Mouse (Mus musculus) myocyte (in vitro differentiated cells): ENCODE data around the gene Bin2. TPM values are rescaled to one million over a fixed set of nuclear protein-coding genes. Genes with fewer than 3 reads are reported as not detected.
A peak's percentile ranks its signal among the peaks of the same experiment; 100 is the strongest.

ENCODE experiments used
- H3K27me3 ChIP-seq: one replicate; pipeline ENCODE4 v1.6.1; 2011; ENCODE audit not compliant: control insufficient read depth, insufficient read depth, insufficient read length
- H3K36me3 ChIP-seq: one replicate; pipeline ENCODE4 v1.6.1; 2011; ENCODE audit not compliant: control insufficient read depth, insufficient read depth
- H3K4me2 ChIP-seq: one replicate; pipeline ENCODE4 v1.6.1; 2011; ENCODE audit warnings: low read depth, control low read depth
- H3K4me3 ChIP-seq: one replicate; pipeline ENCODE4 v1.5.1; 2011; ENCODE audit warnings: mild to moderate bottlenecking, control low read depth, moderate library complexity
- H3K79me2 ChIP-seq: one replicate; pipeline ENCODE4 v1.6.1; 2011; ENCODE audit not compliant: control insufficient read depth, insufficient read depth
- H3ac ChIP-seq: one replicate; pipeline ENCODE4 v1.6.1; 2011; ENCODE audit not compliant: control insufficient read depth, insufficient read length
- CEBPB ChIP-seq: IDR thresholded peaks from 2 replicates; pipeline ENCODE4 v1.6.1; 2011; ENCODE audit warnings: mild to moderate bottlenecking, moderate library complexity; ENCODE audit not compliant: poor library complexity, insufficient read depth, severe bottlenecking
- E2F4 ChIP-seq: IDR thresholded peaks from one replicate; pipeline ENCODE4 v1.6.1; 2011; ENCODE audit warnings: mild to moderate bottlenecking, control low read depth, moderate library complexity; ENCODE audit not compliant: insufficient read depth
- MAX ChIP-seq: IDR thresholded peaks from one replicate; pipeline ENCODE4 v1.6.1; 2011; ENCODE audit warnings: low read depth, mild to moderate bottlenecking, control low read depth
- MYOD1 ChIP-seq, 3 experiments: IDR thresholded peaks; one replicate each; pipeline ENCODE4 v1.6.1; 2011; ENCODE audit warnings: control low read depth in 2 of 3, low read depth in 2 of 3, mild to moderate bottlenecking in 2 of 3, moderate library complexity in 1 of 3; ENCODE audit not compliant: insufficient read length in 2 of 3, control insufficient read depth in 1 of 3
- MYOG ChIP-seq, 3 experiments: IDR thresholded peaks; one replicate each; pipeline ENCODE4 v1.6.1; 2011; ENCODE audit warnings: control low read depth in 2 of 3, low read depth in 2 of 3, mild to moderate bottlenecking in 2 of 3; ENCODE audit not compliant: insufficient read length in 2 of 3, control insufficient read depth in 1 of 3, insufficient read depth in 1 of 3
- POLR2A ChIP-seq: IDR thresholded peaks from one replicate; pipeline ENCODE4 v1.6.1; 2011; ENCODE audit warnings: low read depth, mild to moderate bottlenecking, control low read depth, moderate library complexity; ENCODE audit not compliant: insufficient read length
- POLR2AphosphoS2 ChIP-seq: IDR thresholded peaks from one replicate; pipeline ENCODE4 v1.6.1; 2011; ENCODE audit warnings: low read depth, control low read depth; ENCODE audit not compliant: insufficient read length
- REST ChIP-seq: IDR thresholded peaks from one replicate; pipeline ENCODE4 v1.6.1; 2011; ENCODE audit warnings: mild to moderate bottlenecking, control low read depth, moderate library complexity; ENCODE audit not compliant: insufficient read depth, insufficient read length
- SRF ChIP-seq: IDR thresholded peaks from one replicate; pipeline ENCODE4 v1.6.1; 2011; ENCODE audit warnings: low read depth; ENCODE audit not compliant: control insufficient read depth, insufficient read length
- TCF12 ChIP-seq: IDR thresholded peaks from one replicate; pipeline ENCODE4 v1.6.1; 2011; ENCODE audit warnings: mild to moderate bottlenecking, control low read depth; ENCODE audit not compliant: poor library complexity, insufficient read depth, severe bottlenecking
- TCF3 ChIP-seq: IDR thresholded peaks from one replicate; pipeline ENCODE4 v1.6.1; 2011; ENCODE audit warnings: low read depth, control low read depth; ENCODE audit not compliant: insufficient read length
- USF1 ChIP-seq: IDR thresholded peaks from one replicate; pipeline ENCODE4 v1.6.1; 2011; ENCODE audit warnings: low read depth, mild to moderate bottlenecking, control low read depth, moderate library complexity
- polyA plus RNA-seq: library from polyadenylated mRNA; unstranded; fragments of >200 nt; fragmentation: generic; extraction: Trizol; gene quantifications from one replicate; pipeline ENCODE4 v1.2.1, GENCODE M21; 2012; ENCODE audit warnings: missing spikeins

Bin2 gene
- polyA plus RNA-seq, 1 experiment = not detected

DNA sequence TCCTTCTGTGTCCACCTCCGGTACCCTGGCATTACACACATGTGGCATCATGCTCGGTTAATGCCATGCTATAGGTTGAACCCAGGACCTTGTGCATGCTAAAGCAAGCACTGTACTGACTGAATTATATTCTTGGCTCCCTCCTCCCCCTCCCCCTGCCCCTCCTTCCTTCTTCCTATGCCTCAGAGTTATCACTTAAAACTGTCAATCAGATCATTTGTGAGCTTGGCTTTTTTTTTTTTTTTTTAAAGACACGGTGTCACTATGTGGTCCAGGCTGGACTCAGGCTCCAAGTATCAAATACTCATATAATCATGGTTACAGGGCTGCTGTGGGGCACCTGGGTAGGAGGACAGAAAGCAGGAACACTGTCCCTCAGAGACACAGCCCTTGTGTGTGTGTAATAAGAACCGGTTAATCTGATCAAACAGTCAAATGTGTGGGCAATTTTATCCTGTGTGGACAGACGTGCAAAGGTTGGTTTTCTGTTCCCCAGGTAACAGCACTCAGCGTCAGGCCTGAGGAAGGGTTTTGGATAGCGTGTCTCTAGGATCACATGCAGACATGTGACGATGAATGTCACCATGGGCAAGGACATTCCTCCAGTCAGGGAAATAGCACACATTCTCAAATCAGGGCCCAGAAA, 39.2 kb upstream of the Bin2 start:
- H3K36me3 ChIP-seq = no peaks in the 10 kb centered on the region
- TF ChIP-seq MAX (no peak), POLR2AphosphoS2 (no peak), CEBPB (no peak), SRF (no peak), E2F4 (no peak)

DNA sequence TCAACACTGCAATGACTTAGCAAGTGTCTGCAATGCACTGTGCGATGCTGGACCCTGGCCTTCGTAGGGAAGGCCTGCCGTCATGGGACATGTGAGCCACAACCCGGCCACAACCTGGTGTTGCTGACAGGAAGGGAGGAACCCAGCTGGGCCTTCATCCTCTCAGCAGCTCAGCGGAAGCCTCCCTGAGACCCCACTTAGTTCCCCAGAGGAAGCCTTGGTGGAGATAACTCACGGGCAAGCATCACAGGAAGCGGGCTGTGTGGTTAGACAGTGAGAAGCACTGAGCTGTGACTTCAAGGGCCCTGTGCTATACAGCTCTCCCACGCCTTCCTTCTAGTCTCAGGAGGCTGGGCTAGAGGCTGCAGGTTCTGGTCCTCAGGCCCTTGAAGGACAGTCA, 36.9 kb upstream of the Bin2 start:
- Histone ChIP-seq H3K27me3 (no peaks in the 10 kb centered on the region), H3K36me3 (no peaks in the 10 kb centered on the region), H3ac (no peak overlapping the region), H3K79me2 (no peaks in the 10 kb centered on the region), H3K4me2 (peak overlapping the region; percentile 8), H3K4me3 (no peak overlapping the region)
- TF ChIP-seq MYOD1 (IDR thresholded peaks at IDR 0.05; ENCODE audit: control insufficient read depth in 1 of 3, insufficient read length in 2 of 3, low read depth in 2 of 3) = peak in 1 of 3 experiments; percentile 10
- no peak for TF ChIP-seq E2F4
- peak; percentile 14 for TF ChIP-seq POLR2A
- TF ChIP-seq TCF12 = no peak
- peak in 1 of 3 experiments; percentile 19 for TF ChIP-seq MYOG (IDR thresholded peaks at IDR 0.05; ENCODE audit: control insufficient read depth in 1 of 3, insufficient read depth in 1 of 3, insufficient read length in 2 of 3, low read depth in 2 of 3)
- TF ChIP-seq SRF = no peak
- no peak for TF ChIP-seq POLR2AphosphoS2
- no peak for TF ChIP-seq CEBPB
- no peak for TF ChIP-seq TCF3
- no peak for TF ChIP-seq REST

More for the DNA sequence above, 39.2 kb upstream of the Bin2 start:
- H3K79me2 ChIP-seq = no peaks in the 10 kb centered on the region
- no peak overlapping the region for H3K4me3 ChIP-seq
- no peak overlapping the region for H3ac ChIP-seq
- no peaks in the 10 kb centered on the region for H3K27me3 ChIP-seq
- H3K4me2 ChIP-seq = no peak overlapping the region

DNA sequence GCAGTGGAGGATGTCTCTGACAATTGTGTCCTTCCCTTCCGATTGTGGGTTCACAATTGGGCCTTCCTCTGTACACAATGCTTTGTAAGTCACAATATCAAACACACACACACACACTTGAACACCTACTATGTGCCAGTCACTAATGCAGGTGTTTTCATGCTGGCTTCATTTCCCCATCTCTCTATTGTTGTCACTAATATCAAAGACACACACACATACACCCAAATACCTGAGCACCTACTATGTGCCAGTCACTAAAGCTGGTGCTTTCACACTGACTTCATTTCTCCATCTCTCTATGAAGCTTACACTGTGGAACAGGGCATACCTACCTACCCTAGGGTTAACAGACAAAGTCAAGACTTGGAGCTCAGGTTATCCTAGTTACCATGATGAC, 36.0 kb upstream of the Bin2 start:
- Histone ChIP-seq H3ac (no peak overlapping the region), H3K79me2 (no peaks in the 10 kb centered on the region), H3K36me3 (no peaks in the 10 kb centered on the region), H3K27me3 (no peaks in the 10 kb centered on the region), H3K4me3 (no peak overlapping the region), H3K4me2 (no peak overlapping the region)
- no peak for TF ChIP-seq MYOD1 (IDR thresholded peaks at IDR 0.05; ENCODE audit: control insufficient read depth in 1 of 3, insufficient read length in 2 of 3, low read depth in 2 of 3)
- TF ChIP-seq E2F4 = no peak
- TF ChIP-seq MAX = no peak
- TF ChIP-seq SRF = no peak
- no peak for TF ChIP-seq REST
- TF ChIP-seq POLR2AphosphoS2 = no peak
- TF ChIP-seq TCF3 = no peak
- TF ChIP-seq POLR2A = no peak
- no peak for TF ChIP-seq USF1
- no peak for TF ChIP-seq MYOG (IDR thresholded peaks at IDR 0.05; ENCODE audit: control insufficient read depth in 1 of 3, insufficient read depth in 1 of 3, insufficient read length in 2 of 3, low read depth in 2 of 3)
- TF ChIP-seq CEBPB = no peak
- TF ChIP-seq TCF12 = no peak

DNA sequence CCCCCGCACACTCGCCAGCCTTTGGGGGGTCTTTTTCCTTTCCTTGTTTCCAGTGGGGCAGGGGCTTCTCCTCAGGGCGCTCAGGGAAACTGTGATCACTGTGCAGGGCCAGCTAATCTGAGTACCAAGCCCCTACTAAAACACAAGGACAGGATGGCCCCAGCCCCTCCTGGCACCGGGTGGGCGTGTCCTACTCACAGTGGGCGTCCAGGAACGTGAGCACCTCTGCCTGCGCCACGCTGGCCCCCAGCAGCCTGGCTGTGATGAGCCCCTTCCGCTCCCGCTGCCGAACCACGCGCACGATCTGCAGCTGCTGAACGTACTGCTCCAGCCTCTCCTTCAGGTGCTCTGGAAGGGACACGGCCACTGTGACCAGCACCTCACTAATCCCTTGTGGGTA, 34.6 kb upstream of the Bin2 start:
- H3K4me2 ChIP-seq = no peak overlapping the region
- no peak overlapping the region for H3ac ChIP-seq
- no peak overlapping the region for H3K4me3 ChIP-seq
- no peaks in the 10 kb centered on the region for H3K27me3 ChIP-seq
- TF ChIP-seq TCF12 (no peak), USF1 (no peak), REST (no peak), POLR2AphosphoS2 (no peak), TCF3 (no peak), POLR2A (no peak)
- H3K36me3 ChIP-seq = no peaks in the 10 kb centered on the region
- no peaks in the 10 kb centered on the region for H3K79me2 ChIP-seq

DNA sequence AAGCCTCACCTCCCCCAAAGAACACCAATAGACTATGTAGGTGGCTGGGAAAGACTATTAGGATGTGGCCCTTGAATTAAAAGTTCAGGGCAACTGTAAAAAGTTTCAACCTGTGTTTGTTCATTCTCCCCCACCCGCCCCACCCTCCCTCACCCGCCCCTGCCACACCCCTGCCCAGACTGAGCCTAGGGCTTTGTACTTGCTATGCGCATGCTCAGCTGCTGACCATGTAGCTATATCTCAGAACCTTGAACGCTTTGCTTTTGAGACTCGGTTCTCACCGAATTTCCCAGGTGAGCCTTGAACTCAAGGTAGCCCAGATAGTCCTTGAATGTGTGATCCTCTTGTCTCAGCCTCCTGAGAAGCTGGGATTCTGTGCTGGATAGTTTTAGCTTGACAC, 32.5 kb upstream of the Bin2 start:
- TF ChIP-seq SRF = no peak
- no peak for TF ChIP-seq TCF12
- no peak for TF ChIP-seq POLR2AphosphoS2
- no peak for TF ChIP-seq MYOG (IDR thresholded peaks at IDR 0.05; ENCODE audit: control insufficient read depth in 1 of 3, insufficient read depth in 1 of 3, insufficient read length in 2 of 3, low read depth in 2 of 3)
- no peak for TF ChIP-seq TCF3
- no peak for TF ChIP-seq MYOD1 (IDR thresholded peaks at IDR 0.05; ENCODE audit: control insufficient read depth in 1 of 3, insufficient read length in 2 of 3, low read depth in 2 of 3)
- TF ChIP-seq CEBPB = no peak
- TF ChIP-seq REST = no peak
- no peak for TF ChIP-seq USF1
- TF ChIP-seq E2F4 = no peak
- no peak for TF ChIP-seq POLR2A
- TF ChIP-seq MAX = no peak
- Histone ChIP-seq H3K4me2 (no peak overlapping the region), H3K36me3 (no peaks in the 10 kb centered on the region), H3K4me3 (no peak overlapping the region), H3K79me2 (no peaks in the 10 kb centered on the region), H3ac (no peak overlapping the region), H3K27me3 (no peaks in the 10 kb centered on the region)
